Mouse (Mus musculus) embryonic facial prominence, embryonic 11.5 days (tissue): ENCODE results near the gene Fos. TPM values are rescaled to one million over a fixed set of nuclear protein-coding genes. Genes with fewer than 3 reads are reported as not detected.

Experiments used
- ATAC-seq: fragments of 200-750 bp; cut with Nextera tagmentation; replicated peaks from 2 replicates; pipeline ENCODE4 v1.8.0; 2017; ENCODE audit warnings: low read depth; ENCODE audit not compliant: insufficient number of reproducible peaks, low FRiP score, low TSS enrichment
- DNase-seq: peaks from one replicate; pipeline ENCODE4 v3.0.0-alpha.2; 2015; ENCODE audit warnings: low spot score
- H3K27ac ChIP-seq: fragments of 300-500 bp; sonication (generic); replicated peaks from 2 replicates; pipeline ENCODE4 v1.5.1; 2014; ENCODE audit warnings: mild to moderate bottlenecking, low read depth, low read length, control low read depth
- H3K27me3 ChIP-seq: fragments of 300-500 bp; sonication (generic); 2 replicates; pipeline ENCODE4 v1.6.1; 2014; ENCODE audit warnings: mild to moderate bottlenecking, low read length, moderate library complexity, mixed read lengths; ENCODE audit not compliant: control insufficient read depth, insufficient read depth
- H3K36me3 ChIP-seq: fragments of 300-500 bp; sonication (generic); replicated peaks from 2 replicates; pipeline ENCODE4 v1.6.1; 2014; ENCODE audit warnings: low read depth, mild to moderate bottlenecking, low read length, moderate library complexity, mixed read lengths; ENCODE audit not compliant: control insufficient read depth, insufficient read depth
- H3K4me1 ChIP-seq: fragments of 300-500 bp; sonication (generic); 2 replicates; pipeline ENCODE4 v1.6.1; 2014; ENCODE audit warnings: low read length, mixed read lengths; ENCODE audit not compliant: control insufficient read depth, insufficient read depth
- H3K4me2 ChIP-seq: fragments of 300-500 bp; sonication (generic); 2 replicates; pipeline ENCODE4 v1.6.1; 2014; ENCODE audit warnings: low read depth, mild to moderate bottlenecking, control low read depth, low read length, moderate library complexity
- H3K4me3 ChIP-seq: fragments of 300-500 bp; sonication (generic); 2 replicates; pipeline ENCODE4 v1.5.1; 2014; ENCODE audit warnings: low read depth, low read length, control low read depth
- H3K9ac ChIP-seq: fragments of 300-500 bp; sonication (generic); replicated peaks from 2 replicates; pipeline ENCODE4 v1.6.1; 2014; ENCODE audit warnings: mild to moderate bottlenecking, control low read depth, low read length
- H3K9me3 ChIP-seq: fragments of 300-500 bp; sonication (generic); replicated peaks from 2 replicates; pipeline ENCODE4 v1.6.1; 2016; ENCODE audit warnings: mild to moderate bottlenecking, low read length, inconsistent platforms, mixed read lengths; ENCODE audit not compliant: control insufficient read depth
- WGBS: fragments of 180-500 bp; shearing (Covaris S2); extraction: QIAGEN DNeasy Blood & Tissue Kit; methylation state at CpG from one replicate; pipeline ENCODE4 v1.1.7; 2014; 5-methylcytosine and 5-hydroxymethylcytosine counted together
- polyA plus RNA-seq: library from polyadenylated mRNA; unstranded; fragments of >200 nt; fragmentation: Nextera tagmentation; extraction: Ambion mirVana; gene quantifications from 2 replicates; pipeline ENCODE4 v1.2.1, GENCODE M21; 2014

Gene Fos
- polyA plus RNA-seq, 1 experiment from 2014 or later = 1.1 TPM

DNA sequence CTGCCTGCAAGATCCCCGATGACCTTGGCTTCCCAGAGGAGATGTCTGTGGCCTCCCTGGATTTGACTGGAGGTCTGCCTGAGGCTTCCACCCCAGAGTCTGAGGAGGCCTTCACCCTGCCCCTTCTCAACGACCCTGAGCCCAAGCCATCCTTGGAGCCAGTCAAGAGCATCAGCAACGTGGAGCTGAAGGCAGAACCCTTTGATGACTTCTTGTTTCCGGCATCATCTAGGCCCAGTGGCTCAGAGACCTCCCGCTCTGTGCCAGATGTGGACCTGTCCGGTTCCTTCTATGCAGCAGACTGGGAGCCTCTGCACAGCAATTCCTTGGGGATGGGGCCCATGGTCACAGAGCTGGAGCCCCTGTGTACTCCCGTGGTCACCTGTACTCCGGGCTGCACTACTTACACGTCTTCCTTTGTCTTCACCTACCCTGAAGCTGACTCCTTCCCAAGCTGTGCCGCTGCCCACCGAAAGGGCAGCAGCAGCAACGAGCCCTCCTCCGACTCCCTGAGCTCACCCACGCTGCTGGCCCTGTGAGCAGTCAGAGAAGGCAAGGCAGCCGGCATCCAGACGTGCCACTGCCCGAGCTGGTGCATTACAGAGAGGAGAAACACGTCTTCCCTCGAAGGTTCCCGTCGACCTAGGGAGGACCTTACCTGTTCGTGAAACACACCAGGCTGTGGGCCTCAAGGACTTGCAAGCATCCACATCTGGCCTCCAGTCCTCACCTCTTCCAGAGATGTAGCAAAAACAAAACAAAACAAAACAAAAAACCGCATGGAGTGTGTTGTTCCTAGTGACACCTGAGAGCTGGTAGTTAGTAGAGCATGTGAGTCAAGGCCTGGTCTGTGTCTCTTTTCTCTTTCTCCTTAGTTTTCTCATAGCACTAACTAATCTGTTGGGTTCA lies 2.5 kb downstream of the Fos start:
- DNase-seq = no peak
- Histone ChIP-seq H3K4me2 (no peak overlapping the region), H3K4me3 (no peak overlapping the region), H3K36me3 (no peaks in the 10 kb centered on the region), H3K27ac (no peak overlapping the region), H3K27me3 (peaks cover 5% of the 10 kb centered on the region; the same call in 1 of the 2 replicates), H3K9me3 (no peaks in the 10 kb centered on the region), H3K4me1 (no peaks in the 10 kb centered on the region), H3K9ac (no peak overlapping the region)
- 30% methylated on average over 23 of the region's 23 CpGs for WGBS
- ATAC-seq = no peak

DNA sequence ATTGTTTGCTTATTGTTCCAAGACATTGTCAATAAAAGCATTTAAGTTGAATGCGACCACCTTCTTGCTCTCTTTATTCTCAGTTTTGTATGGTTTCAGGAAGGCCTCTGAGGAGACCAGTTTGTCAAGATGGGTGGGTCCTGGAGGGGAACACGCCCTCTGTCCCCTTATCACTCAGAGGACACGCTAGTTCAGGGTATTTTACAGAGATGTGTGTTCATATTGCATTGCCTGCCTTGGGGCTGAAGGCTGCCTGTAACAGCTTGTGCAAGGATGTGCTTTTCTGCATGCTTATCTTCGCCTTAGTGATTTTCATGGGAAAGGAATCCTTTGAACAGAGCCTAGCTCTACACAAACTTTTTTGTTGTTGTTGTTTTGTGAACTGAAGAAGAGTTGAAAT lies 3.5 kb downstream of the Fos start:
- ATAC-seq (no peak), DNase-seq (no peak)
- Histone ChIP-seq H3K4me3 (no peak overlapping the region), H3K9me3 (no peaks in the 10 kb centered on the region), H3K4me2 (no peak overlapping the region), H3K27ac (no peak overlapping the region), H3K27me3 (peaks cover 5% of the 10 kb centered on the region; the same call in 1 of the 2 replicates), H3K36me3 (no peaks in the 10 kb centered on the region), H3K4me1 (no peaks in the 10 kb centered on the region), H3K9ac (no peak overlapping the region)
- WGBS = 78% methylated on average over 4 of the region's 4 CpGs

DNA sequence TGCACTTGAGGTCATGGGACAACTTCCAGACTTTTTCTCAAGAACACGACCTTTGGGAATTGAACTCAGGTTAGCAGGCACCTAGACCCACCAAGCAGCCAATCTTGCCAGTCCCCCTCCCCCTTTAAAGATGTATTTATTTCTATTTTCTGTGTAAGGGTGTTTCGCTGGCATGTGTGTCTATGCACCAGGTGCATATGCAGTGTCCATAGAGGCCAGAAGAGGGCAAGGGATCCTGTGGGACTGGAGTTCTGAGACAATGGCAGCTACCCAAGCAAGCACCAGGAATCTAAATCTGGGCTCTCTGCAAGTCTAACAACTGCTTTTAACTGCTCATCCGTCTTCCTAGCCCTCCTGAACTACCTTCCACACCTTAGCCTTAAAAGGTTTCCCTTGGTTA lies 4.1 kb downstream of the Fos start:
- Histone ChIP-seq H3K36me3 (no peaks in the 10 kb centered on the region), H3K4me2 (no peak overlapping the region), H3K27me3 (peaks cover 5% of the 10 kb centered on the region; the same call in 1 of the 2 replicates), H3K27ac (no peak overlapping the region), H3K4me3 (no peak overlapping the region), H3K4me1 (no peaks in the 10 kb centered on the region), H3K9ac (no peak overlapping the region), H3K9me3 (no peaks in the 10 kb centered on the region)
- DNase-seq (no peak), ATAC-seq (no peak)
- 63% methylated on average over 3 of the region's 3 CpGs for WGBS

DNA sequence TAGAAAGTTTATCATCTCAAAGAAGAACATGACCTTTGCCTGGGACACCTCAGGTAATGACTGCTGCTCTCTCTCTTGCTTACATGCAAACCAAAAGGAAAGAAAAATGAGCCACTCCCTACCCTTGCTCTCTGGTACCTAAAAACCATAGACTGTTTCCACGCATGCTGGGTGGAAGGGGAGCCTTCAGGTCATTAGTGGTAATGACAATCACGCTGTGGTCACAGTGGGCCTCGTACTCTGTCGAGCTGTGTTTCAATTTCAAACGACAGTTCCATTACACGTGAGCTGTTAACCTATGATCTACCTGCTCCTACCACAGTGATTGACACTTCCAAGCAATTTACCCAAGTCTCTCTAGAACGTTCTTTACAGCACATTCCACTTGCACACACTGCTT lies 5.0 kb downstream of the Fos start:
- WGBS = 71% methylated on average over 7 of the region's 7 CpGs
- no peak overlapping the region for H3K4me3 ChIP-seq
- H3K27ac ChIP-seq = no peak overlapping the region
- ATAC-seq (no peak), DNase-seq (no peak)
- peaks cover 5% of the 10 kb centered on the region; the same call in 1 of the 2 replicates for H3K27me3 ChIP-seq
- H3K4me1 ChIP-seq = no peaks in the 10 kb centered on the region
- no peak overlapping the region for H3K9ac ChIP-seq
- no peak overlapping the region for H3K4me2 ChIP-seq
- no peaks in the 10 kb centered on the region for H3K9me3 ChIP-seq
- no peaks in the 10 kb centered on the region for H3K36me3 ChIP-seq

DNA sequence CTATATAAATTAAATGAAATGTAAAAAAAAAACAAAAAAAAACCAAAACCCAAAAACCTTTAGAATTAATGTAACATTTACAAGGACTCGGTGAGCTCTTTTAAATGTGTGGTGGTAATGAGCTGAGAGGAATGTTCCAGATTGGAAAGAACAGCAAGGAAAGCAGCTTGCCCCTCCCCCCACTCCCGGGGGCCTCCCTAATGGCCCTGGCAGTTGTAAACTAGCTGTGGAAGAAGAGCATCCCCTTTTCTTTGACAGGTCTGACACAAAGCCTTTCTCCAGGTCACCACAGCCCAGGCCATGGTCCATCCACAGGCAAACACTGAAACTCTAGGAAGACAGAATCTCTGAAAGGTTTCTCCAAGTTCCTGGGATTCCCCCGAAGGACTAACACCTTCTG lies 5.5 kb downstream of the Fos start:
- H3K27me3 ChIP-seq = peaks cover 5% of the 10 kb centered on the region; the same call in 1 of the 2 replicates
- DNase-seq (no peak), ATAC-seq (no peak)
- no peak overlapping the region for H3K9ac ChIP-seq
- H3K9me3 ChIP-seq = no peaks in the 10 kb centered on the region
- no peaks in the 10 kb centered on the region for H3K4me1 ChIP-seq
- H3K4me2 ChIP-seq = no peak overlapping the region
- H3K4me3 ChIP-seq = no peak overlapping the region
- 47% methylated on average over 3 of the region's 3 CpGs for WGBS
- H3K36me3 ChIP-seq = no peaks in the 10 kb centered on the region
- no peak overlapping the region for H3K27ac ChIP-seq

DNA sequence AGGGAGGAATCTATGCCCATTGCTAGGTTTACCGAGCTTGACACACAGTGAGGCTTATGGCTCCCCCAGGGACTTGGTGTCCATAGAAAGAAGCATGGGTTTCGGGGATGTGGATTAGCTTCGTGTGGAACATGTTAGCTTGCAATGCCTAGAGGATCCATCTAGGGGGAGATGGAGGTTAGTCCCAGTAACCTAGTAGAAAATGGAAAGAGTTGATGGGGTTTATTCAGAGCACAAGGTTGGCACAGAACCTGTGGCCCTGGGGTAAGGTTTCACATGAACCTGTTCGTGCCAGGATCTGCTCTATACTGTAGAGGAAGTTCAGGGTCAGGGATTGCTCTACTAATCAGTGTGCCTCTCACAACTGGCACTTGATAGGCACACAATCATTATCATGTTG lies 9.5 kb downstream of the Fos start:
- DNase-seq (peak; percentile 30), ATAC-seq (no peak)
- Histone ChIP-seq H3K27me3 (no peaks in the 10 kb centered on the region), H3K36me3 (no peaks in the 10 kb centered on the region), H3K9me3 (no peaks in the 10 kb centered on the region), H3K4me2 (no peak overlapping the region), H3K9ac (no peak overlapping the region), H3K4me3 (no peak overlapping the region), H3K4me1 (no peaks in the 10 kb centered on the region), H3K27ac (no peak overlapping the region)
- 35% methylated on average over 4 of the region's 4 CpGs for WGBS

DNA sequence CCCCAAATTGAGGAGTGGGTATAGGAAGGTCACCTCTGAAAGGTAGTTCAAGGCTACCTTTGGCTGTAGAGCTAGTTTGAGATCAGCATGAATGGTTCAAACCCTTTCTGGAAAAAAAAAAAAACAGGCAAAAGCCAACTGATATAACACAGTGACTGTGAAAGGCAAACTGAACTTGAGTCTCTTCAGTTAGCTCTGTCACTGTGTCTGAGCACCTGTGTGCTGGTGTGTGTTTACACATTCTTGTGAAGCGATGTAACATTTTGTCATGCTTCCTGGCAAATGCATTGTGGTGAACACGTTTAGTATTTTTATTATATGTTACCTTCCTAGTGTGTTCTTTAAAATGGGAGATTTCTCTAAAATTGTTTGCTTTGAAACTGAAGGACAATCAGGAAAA lies 11.0 kb downstream of the Fos start:
- H3K27ac ChIP-seq = no peak overlapping the region
- H3K4me3 ChIP-seq = no peak overlapping the region
- no peak for DNase-seq
- no peaks in the 10 kb centered on the region for H3K27me3 ChIP-seq
- WGBS = 74% methylated on average over 2 of the region's 2 CpGs
- no peak overlapping the region for H3K4me2 ChIP-seq
- no peaks in the 10 kb centered on the region for H3K36me3 ChIP-seq
- ATAC-seq = no peak
- H3K9ac ChIP-seq = no peak overlapping the region
- no peaks in the 10 kb centered on the region for H3K9me3 ChIP-seq
- no peaks in the 10 kb centered on the region for H3K4me1 ChIP-seq
